Mouse (Mus musculus) ovary, postnatal 10 days (tissue): Measurements from ENCODE around the gene Aprt.

Experiments used
- DNase-seq: peaks from one replicate; pipeline ENCODE4 v3.0.0; 2022; ENCODE audit warnings: low spot score

Gene Aprt

DNA sequence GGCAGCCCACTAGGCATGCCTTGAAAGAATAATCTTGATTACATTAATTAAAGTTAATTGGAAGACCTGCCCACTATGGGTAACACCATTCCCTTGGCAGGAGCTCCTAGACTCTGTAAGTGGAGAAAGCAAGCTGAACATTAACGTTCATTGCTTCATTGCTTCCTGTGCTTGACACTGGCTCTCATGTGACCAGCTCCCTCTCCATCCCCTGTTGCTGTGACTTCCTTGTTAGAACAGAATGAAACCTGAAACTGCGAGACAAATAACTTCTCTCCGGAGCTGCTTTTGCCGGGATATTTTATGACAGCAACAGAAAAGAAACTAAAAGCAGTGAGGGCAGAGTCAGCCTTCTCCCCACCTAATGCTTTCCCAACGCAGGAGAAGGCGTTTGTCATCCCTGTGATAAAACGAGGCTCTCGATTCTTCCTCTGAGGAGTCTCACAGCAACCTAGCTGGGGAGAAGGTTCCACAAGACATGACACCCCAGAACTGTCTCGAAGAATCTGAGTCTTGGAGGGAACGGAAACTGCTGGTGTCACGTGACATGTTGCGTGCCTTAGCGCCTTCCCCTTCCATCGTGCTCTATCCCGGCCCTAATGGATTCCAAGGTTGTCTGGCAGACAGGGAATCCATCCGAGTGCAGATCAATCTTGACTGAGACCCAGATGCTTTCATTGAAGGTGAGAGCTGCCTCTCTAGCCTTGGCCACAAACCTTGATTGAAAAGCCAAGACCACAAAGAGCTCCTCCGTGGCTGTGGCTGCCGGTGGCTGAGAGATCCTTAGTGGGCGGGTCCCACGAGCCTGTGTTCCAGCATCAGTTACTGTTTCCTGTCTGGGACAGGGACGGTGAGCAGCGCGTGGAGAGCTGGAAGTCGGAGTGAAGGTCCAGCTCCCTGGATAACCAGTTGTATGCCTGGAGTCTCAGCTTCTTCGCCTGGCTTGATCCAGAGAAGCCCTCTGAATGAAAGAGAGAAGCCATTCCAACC is 12.1 kb downstream of the Aprt start:
- DNase-seq: no peak

DNA sequence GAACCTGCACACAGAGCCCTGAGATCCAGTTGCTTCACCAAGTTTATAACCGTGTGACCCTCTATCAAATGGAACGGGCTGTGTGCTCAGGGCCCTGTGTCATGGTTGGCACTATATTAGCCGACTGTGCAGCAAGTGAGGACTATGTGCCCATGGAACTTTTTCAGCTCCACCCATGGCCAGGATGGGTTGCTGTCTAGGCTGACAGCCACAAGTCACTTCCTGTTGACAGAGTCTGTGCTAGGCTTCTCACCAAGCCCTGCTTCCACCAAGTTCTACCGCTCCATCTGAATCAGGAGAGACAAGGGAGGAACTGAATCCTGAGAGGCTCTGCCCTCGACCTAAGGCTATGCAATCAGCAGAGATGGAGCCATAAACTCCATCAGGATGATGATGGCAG is 15.5 kb downstream of the Aprt start:
- DNase-seq: no peak

DNA sequence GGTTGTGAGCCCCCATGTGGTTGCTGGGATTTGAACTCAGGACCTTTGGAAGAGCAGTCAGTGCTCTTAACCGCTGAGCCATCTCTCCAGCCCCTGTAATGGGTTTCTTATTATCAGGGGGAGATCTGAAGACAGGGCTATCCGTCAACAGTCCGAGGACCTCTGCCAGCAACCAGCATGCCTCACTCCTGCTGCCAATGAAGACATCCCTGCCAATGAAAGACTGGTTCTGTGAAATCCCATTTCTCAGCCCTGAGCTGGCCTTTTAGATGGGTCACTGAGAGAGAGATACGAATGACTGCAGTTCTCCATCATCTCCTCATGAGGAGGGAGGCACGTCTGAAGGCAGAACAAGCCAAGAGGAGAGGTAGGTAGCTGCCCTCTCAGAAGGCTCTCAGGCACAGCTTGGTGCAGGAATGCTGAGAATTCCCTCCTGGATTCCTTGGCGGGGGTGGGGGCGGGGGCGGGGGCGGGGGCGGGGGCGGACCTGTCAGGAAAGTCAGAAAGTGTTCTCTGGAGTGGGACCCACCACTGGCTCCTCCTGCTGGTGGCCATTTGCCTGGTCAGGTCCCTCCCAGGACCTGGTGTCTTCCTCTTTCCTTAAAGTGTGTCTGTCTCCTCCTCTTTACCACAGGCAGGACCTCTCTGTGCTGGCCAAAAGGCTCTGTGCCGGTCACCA is 17.9 kb downstream of the Aprt start:
- DNase-seq: no peak

DNA sequence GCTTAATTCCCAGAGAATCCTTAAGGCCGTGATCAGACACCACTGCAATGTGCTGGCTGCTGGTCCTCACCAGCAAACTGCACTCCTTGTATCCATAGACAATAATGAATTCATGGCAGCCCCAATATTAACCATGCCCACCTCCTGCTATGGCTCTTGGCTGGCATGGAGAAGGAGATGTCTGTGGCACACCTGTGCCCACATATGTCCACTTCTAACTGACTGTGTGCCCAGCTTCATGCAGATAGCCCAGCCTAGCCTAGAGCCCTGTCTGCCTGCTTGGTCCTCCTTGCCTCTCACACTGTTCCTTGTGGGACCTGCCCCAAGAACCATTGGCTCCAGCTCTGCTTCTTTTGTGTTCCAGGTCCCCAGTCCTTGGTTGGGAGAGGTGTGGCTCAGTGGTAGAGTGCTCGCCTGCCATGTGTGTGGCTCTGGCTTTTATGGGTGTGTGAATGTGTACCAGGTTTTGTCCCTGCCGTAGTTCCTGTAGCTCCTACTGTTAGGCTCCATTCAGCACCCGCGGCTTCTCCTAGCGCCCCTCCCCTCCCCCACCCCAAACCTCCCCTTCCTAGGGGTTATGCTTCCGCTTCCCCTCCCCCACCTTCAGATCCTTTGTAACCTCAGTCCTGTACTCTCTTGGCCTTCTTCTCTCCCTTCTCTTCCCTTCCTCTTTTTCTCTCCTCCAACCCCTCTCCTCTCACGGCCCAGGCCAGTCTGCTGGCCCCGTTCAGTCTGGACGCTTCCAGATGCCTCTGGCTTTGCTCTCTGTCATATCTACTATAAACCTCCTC is 19.3 kb downstream of the Aprt start:
- no peak for DNase-seq

DNA sequence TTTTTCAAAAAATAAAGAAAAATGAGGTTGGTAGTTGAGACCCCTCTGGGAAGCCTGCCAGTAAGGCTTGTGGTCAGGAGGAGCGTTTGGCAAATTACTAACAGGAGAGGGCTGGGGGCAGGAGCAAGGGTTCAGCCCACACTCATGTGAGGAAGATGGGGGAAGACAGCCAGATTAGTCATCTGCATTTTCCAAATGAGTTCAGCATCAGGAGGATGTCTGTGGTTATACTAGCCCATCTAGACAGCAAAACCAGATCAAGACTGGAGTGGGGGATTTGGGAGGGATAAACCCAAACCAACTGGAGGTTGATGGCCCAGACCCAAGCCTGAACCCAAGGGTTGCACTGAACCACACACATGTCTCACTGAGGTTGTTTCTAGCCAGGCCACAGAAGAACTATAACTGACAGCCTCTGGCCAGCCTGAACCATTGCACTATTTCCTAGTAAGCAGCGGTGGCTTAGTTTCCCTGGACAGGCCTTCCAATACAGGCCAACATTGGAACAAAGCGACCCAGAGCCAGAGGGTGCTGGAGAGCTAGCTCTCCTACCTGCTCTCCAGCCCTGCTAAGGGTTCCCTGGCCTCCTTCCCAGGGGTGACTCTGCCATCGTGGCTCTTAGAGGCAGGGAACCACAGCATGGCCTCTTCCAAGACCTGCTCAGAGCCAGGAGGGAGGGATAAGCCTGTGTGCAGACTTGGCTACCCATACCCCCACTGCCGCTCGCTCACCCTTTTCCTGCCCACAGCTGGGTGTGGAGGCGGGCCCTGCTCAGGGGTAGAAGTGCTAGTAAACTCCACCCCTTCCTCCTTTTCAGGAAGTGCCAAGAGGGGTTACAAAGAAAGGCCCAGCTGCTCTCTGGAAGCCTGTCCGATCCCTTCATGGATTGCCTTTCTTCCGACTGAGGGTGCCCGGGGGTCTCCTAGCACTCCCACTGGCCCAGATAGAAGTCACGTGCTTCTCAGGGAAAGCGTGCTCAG is 20.4 kb downstream of the Aprt start:
- no peak for DNase-seq

DNA sequence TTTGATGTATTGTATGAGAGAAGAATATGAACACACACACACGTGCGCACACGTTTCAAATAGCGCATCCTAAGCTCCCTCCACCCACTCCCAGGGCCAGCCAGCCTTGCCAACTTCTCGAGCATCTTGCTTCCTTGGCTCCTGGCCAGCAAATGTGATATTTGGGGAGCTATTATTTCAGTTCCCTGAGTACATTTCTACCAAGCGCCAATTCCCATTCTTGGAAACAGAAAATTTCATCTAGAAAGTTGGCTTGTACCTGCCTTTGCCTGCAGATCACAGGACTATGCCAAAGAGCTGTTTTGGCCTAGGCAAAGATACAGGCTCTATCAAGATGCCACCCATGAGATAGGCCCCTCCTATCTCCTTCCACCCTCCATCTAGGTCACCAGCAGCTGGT is 21.9 kb downstream of the Aprt start:
- DNase-seq: no peak

DNA sequence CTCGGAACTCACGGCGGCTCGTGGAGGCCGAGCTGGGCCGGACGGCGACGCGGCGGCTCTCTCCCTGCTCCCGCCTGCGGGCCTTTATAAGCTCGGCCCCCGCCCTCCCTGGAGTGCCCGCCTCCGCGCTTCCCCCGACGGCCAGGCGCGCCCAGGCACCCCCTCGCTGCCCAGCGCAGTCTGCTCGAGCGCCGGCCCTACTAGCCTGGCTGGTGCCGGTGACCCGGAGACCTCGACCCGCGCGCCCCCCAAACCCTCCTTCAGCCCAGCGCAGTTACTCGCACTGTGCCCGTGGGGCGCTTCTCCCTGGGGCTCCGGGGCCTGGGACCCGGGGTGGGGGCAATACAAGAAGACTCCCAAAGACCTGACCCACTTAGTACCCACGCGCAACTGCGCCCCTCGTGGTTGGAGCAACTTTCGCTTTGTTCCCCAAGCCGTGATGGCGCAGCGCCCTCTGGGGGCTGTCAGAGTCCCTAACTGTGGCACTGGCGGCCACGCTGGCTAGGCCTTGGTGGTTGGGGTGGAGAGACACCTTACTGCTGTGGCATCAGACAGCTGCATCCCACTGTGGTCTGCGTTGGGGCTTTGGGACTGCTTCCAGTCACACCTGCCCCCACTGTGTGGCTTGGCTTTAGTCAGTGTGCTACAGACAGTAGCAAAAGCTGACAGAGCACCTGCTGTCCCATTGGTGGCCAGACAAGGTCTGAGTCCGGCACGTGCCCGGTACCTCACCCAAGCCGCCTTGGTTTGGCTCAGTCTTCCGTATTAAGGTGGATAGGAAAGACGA is 25.3 kb downstream of the Aprt start, which contains the start of gene Piezo1:
Gene Piezo1 (minus strand): TSS at position 65 of the 787 bp plus-strand sequence.
- DNase-seq: peak; percentile 90

DNA sequence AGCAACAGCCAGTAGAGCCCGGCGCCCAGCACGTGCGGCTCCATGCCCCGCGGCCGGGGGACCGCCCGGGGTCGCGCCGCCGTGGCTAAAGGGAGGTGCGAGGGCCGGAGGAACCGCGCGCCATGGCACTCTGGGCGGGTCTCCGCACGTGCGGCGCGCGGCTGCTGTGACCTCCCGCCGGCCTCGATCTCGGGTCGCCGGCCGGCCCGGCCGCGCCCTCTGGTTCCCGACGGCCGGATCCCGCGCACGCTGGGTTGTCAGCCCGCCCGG is 25.8 kb downstream of the Aprt start:
- DNase-seq: no peak

DNA sequence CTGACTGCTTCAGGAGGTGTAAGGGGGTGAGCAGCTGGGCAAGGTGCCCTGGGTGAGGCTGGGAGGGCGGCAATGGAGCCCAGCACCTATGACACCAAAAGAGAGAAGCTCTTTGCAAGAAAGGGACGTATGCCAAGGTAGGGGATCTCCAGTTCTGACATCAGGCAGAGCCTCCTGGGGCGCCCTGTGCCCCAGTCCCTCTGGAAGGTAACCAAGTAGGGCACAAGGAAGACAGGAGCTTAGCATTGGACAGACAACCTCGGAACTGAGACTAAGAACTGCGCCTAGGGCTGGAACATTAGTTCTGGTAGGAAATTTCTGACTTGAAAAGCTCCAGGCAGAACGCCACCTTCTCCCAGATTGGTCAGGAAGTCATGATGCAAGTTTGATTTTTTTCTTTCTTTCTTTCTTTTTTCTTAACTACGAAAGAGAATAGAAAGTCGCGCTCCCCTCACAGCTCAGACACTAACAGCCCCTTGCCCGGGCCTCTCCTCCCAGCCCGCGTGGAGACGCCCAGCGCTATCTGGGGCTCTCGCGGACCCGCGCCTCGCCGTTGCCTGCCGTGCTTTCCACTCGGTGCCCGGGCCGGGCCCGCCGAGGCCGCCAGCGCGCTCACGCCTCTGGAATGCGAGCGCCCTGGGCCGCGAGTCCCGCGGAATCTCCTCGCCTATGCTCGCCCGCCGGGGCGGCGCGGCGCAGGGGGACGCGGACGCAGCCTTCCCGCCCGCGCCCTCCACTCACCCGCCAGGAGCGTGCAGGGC is 26.3 kb downstream of the Aprt start:
- DNase-seq: no peak

DNA sequence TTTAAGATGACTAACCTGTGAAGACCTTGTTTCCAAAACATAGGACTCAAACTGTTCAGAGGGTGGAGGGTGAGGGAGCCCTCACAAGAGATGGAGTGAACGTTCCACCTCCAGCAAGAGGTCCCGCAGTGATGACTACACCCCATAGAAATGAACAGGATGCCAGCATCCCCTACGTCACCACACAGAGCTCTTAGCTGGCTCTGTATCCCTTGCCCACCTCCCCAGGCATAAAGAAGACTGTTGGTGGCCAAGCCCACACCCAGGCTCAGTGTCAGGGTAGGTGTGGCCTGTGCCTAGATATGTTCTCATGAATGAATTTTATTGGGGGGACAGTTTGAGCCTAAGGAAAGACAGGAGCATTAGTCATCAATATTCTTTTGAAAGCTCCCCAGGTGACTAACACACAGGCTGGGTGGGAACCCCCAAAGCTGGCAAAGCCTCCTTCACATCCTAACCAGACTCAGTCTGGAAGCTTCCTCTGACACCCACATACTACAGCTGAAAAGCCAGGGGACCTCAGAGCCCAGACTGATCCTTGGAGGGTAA is 27.7 kb downstream of the Aprt start:
- no peak for DNase-seq

DNA sequence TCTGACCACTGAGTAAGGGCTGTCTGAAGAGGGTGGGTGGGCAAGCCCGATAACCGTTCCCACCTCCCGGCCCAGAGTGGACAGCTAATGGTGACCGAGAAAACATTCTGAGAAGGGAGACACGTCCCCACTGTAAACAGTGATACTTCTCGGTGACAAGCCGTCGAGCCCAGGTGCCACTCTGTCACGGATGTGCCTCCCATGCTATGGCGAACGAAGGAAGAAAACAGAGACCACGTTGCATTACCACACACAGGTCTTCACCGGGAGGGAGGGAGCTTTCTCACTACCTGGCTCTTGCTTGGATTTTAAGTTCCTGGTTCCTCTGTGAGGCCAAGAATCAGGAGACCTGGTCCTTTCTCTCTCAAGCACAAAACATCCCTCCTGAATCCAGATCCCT is 28.4 kb downstream of the Aprt start:
- no peak for DNase-seq

DNA sequence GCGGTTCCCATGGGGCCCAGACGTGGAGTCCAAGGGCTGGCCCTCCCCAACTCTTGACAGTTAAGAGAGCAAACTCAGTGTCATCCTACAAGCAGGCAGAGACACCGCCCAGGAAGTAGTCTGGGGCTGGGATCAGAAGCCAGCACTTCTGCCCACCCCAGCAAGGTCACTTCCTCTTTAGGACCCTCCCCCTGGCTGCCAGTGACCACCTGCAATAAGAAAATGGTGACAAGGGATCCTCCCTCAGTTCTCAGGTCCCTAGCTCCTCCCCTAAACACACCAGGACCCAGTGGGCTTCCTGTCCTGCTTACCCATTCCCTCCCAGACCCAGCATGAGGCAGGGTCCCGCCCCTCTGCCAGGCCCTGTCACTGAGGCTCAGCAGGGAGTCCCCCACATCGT is 28.9 kb downstream of the Aprt start:
- DNase-seq: no peak

DNA sequence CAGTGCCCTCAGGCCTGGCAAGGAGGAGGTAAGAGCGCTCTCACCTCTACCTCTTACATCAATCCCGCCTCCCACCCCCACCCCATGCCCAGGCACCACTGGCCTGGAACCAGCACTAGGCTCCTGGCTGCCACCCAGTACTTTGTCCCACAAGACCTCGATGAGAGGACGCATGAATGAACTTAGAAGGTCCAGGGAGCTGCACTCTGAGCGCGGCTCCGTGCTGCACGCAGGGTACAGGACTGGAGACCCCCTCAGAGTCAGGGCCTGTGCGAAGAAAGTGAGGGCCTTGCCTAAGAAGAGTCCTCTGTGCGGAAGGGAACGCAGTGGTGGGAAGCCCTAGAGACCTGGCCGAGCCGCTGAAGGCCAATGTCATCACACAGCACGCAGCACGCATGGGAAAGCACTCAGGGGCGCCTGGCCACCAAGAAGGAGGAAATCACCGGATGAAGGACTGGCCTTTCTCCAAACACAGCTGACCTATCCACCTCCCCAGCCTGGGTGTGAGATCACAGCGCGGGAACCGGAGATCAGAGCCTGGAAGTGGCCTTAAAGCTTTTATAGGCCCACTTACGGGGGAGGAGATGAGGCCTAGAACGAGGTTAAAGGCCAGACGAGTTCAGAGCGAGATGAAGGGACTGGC is 29.8 kb downstream of the Aprt start:
- DNase-seq: no peak

DNA sequence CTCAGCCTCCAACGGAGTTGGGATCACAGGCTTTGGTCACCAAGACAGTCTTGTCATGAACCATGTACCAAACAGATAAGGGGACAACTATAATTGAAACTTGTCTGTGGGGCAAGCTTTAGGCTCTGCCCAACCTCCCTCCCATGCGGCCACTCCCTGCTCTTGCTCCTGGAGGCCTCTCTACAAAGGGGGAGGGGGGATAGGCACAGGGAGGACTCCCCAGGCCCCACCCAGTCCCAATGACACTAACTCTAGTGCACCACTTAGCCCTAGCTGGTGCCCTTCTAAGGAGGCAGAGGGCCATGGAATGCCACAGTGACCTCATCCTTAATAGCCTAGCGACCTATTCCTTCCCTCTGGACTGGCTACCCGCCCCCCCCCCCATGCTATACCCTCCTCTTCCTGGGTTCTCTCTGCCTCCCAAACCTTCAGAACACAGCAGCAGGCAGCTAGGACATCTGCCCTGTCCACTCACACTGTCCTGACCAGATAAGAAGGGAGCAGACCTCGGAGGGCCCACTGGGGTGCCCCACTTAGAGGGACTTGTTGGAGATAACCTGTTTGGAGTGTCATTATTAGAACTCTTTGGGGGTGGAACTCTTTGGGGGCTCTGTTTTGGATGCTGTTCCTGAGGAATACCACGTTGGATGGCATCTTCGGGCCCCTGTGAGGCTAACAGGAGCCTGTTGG is 30.5 kb downstream of the Aprt start:
- DNase-seq: no peak

DNA sequence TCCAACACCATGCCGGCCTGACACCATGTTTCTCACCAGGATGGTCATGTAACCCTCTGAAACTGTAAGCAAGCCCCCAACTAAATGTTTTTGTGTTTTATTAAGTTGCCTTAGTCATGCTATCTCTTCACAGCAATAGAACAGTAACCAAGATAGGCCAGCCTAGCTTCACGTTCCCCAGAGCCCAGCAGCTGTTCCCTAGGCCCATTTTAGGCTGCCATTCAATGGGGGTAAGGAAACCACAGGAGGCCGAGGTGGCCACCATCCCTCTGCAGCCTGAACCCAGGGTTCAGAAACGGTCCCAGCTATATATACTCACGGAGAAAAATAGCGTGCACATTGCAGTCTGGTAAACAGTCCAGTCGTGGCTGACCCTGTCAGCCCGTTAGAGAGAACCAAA is 32.6 kb downstream of the Aprt start:
- DNase-seq: no peak

DNA sequence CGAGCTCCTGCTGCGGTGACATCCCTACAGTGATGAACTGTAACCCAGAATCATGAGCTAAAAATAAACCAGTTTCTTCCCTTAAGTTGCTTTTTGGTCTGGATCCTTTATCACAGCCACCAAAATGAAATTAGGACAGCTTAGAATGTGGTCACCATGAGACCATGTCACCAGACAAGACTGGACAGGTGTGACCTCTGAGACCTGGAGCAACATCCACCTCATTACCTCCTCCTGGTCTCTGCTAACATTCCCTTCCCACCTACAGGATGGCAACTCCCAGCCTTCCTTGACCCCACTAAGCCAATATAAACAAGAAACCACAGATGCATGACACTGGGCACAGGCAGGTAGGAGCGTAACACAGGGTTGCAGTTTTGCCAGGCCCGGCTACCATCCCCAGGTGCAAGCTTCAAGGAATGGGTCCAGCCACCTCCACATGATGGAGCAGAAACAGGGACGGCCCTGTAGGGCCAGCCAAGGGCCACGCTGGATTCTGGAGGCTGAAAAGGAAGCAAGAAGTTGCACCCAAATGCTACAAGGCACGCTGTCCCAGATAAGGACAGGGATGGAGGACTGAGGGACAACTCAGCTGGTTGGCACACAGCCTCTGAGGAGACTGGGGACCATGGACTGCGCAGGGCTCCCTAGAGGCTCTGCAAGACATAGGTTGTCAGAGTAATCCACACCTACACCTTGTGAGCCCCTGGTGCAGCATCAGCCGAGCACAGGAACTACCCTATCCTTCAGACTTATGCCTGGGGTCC is 38.2 kb downstream of the Aprt start:
- DNase-seq: no peak

DNA sequence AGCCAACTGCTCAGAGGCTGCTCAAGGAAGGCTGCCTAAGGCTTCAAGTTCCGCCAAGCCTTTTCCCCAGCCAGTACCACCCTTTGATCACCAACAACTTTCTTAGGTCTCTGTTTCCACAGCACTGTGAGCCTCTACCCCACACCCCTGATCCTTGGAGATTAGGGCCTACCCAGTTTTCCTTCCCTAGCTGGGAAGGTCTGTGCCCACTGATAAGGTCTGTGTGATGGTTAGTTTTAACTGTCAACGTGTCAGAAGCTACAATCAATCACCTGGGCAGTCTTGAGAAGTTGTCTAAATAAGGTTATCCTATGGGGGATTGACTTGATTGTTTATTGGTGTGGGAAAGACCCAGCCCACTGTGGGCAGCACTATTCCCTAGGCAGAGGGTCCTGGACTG is 38.9 kb downstream of the Aprt start:
- no peak for DNase-seq

DNA sequence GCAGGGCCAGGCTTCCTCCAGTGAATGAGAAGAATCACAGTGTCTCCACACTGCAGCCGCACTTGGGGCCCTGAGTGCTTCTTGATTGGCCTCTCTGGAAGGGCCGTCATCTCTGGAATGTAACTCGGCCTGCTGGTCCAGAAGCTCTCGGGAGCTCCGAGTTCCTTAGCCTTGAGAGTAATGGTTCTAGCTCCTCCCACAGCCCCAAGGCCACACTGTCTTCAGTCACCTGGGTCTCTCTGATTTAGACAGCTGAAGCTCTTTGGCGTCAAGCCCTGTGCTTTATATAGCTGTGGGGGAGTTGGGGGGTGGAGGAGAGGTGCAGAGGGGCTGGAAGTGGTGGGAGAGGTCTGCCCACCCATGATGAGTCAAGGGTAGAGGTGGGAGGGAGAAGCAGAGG is 39.7 kb downstream of the Aprt start:
- no peak for DNase-seq
